Mouse (Mus musculus): ENCODE data around the gene Pacs1. TPM values are rescaled to one million over a fixed set of nuclear protein-coding genes. Genes with fewer than 3 reads are reported as not detected.
"Not testable (repeated sequence)": the region's sequence is repeated elsewhere in the genome, so short reads cannot be mapped to it uniquely, and the experiment has no call there.

Gene Pacs1
- polyA plus RNA-seq, 1 experiment from 2014 or later, result 23.4 TPM

GRCm38 (mm10) chr19:5230110-5230509 lies 42.8 kb downstream of the Pacs1 start:
- Histone ChIP-seq H3K9me3 (ENCODE audit: control insufficient read depth, low read length) (no peaks in the 10 kb centered on the region), H3K27me3 (replicated peaks; ENCODE audit: control insufficient read depth, insufficient read depth, low read length) (no peaks in the 10 kb centered on the region), H3K4me2 (ENCODE audit: low read length) (no peak overlapping the region), H3K4me3 (ENCODE audit: low read depth, low read length) (no peak overlapping the region), H3K36me3 (ENCODE audit: control insufficient read depth, insufficient read depth, low read length) (no peaks in the 10 kb centered on the region), H3K4me1 (replicated peaks; ENCODE audit: control insufficient read depth, insufficient read depth, low read length) (no peaks in the 10 kb centered on the region), H3K9ac (ENCODE audit: low read length) (no peak overlapping the region), H3K27ac (ENCODE audit: low read depth) (no peak overlapping the region)
- 67% methylated on average over 2 of the region's 2 CpGs for WGBS
- ATAC-seq (replicated peaks; ENCODE audit: low FRiP score, low TSS enrichment, low read depth), result no peak
- no peak for DNase-seq (ENCODE audit: low spot score)

- DNase-seq (ENCODE audit: low spot score) (no peak), ATAC-seq (replicated peaks; ENCODE audit: low FRiP score, low TSS enrichment, low read depth) (no peak)
- Histone ChIP-seq H3K9ac (ENCODE audit: low read length) (no peak overlapping the region), H3K4me1 (replicated peaks; ENCODE audit: control insufficient read depth, insufficient read depth, low read length) (0 out of 2 replicates have a peak, but pooled peaks cover 2% of the 10 kb centered on the region), H3K36me3 (ENCODE audit: control insufficient read depth, insufficient read depth, low read length) (no peaks in the 10 kb centered on the region), H3K27me3 (replicated peaks; ENCODE audit: control insufficient read depth, insufficient read depth, low read length) (no peaks in the 10 kb centered on the region), H3K27ac (ENCODE audit: low read depth) (no peak overlapping the region), H3K4me2 (ENCODE audit: low read length) (no peak overlapping the region), H3K9me3 (ENCODE audit: control insufficient read depth, low read length) (no peaks in the 10 kb centered on the region), H3K4me3 (ENCODE audit: low read depth, low read length) (no peak overlapping the region)
- WGBS, result 47% methylated on average over 2 of the region's 2 CpGs
Measured at GRCm38 (mm10) chr19:5224624-5225023, 48.3 kb downstream of the Pacs1 start.

- no peak for ATAC-seq (replicated peaks; ENCODE audit: low FRiP score, low TSS enrichment, low read depth)
- 78% methylated on average over 4 of the region's 4 CpGs for WGBS
- no peak for DNase-seq (ENCODE audit: low spot score)
Measured at GRCm38 (mm10) chr19:5224077-5224476, 48.8 kb downstream of the Pacs1 start.

GRCm38 (mm10) chr19:5221926-5222325 lies 51.0 kb downstream of the Pacs1 start:
- DNase-seq (ENCODE audit: low spot score) (no peak), ATAC-seq (replicated peaks; ENCODE audit: low FRiP score, low TSS enrichment, low read depth) (no peak)
- H3K9me3 ChIP-seq (ENCODE audit: control insufficient read depth, low read length), result no peaks in the 10 kb centered on the region
- H3K27me3 ChIP-seq (replicated peaks; ENCODE audit: control insufficient read depth, insufficient read depth, low read length), result no peaks in the 10 kb centered on the region
- no peak overlapping the region for H3K27ac ChIP-seq (ENCODE audit: low read depth)
- H3K9ac ChIP-seq (ENCODE audit: low read length), result no peak overlapping the region
- 51% methylated on average over 2 of the region's 2 CpGs for WGBS
- no peak overlapping the region for H3K4me3 ChIP-seq (ENCODE audit: low read depth, low read length)
- no peak overlapping the region for H3K4me2 ChIP-seq (ENCODE audit: low read length)
- 0 out of 2 replicates have a peak, but pooled peaks cover 2% of the 10 kb centered on the region for H3K4me1 ChIP-seq (replicated peaks; ENCODE audit: control insufficient read depth, insufficient read depth, low read length)
- no peaks in the 10 kb centered on the region for H3K36me3 ChIP-seq (ENCODE audit: control insufficient read depth, insufficient read depth, low read length)

More at GRCm38 (mm10) chr19:5224077-5224476, 48.8 kb downstream of the Pacs1 start:
- H3K36me3 ChIP-seq (ENCODE audit: control insufficient read depth, insufficient read depth, low read length), result no peaks in the 10 kb centered on the region
- H3K4me1 ChIP-seq (replicated peaks; ENCODE audit: control insufficient read depth, insufficient read depth, low read length), result 0 out of 2 replicates have a peak, but pooled peaks cover 2% of the 10 kb centered on the region
- no peak overlapping the region for H3K9ac ChIP-seq (ENCODE audit: low read length)
- no peaks in the 10 kb centered on the region for H3K9me3 ChIP-seq (ENCODE audit: control insufficient read depth, low read length)
- H3K4me2 ChIP-seq (ENCODE audit: low read length), result no peak overlapping the region
- no peaks in the 10 kb centered on the region for H3K27me3 ChIP-seq (replicated peaks; ENCODE audit: control insufficient read depth, insufficient read depth, low read length)
- H3K4me3 ChIP-seq (ENCODE audit: low read depth, low read length), result no peak overlapping the region
- H3K27ac ChIP-seq (ENCODE audit: low read depth), result no peak overlapping the region

- H3K4me3 ChIP-seq (ENCODE audit: low read depth, low read length); H3K9ac ChIP-seq (ENCODE audit: low read length); H3K27me3 ChIP-seq (replicated peaks; ENCODE audit: control insufficient read depth, insufficient read depth, low read length); ATAC-seq (replicated peaks; ENCODE audit: low FRiP score, low TSS enrichment, low read depth); H3K36me3 ChIP-seq (ENCODE audit: control insufficient read depth, insufficient read depth, low read length); H3K4me2 ChIP-seq (ENCODE audit: low read length); H3K4me1 ChIP-seq (replicated peaks; ENCODE audit: control insufficient read depth, insufficient read depth, low read length); H3K27ac ChIP-seq (ENCODE audit: low read depth); DNase-seq (ENCODE audit: low spot score); H3K9me3 ChIP-seq (ENCODE audit: control insufficient read depth, low read length): not testable (repeated sequence)
- WGBS, result 19% methylated on average over 2 of the region's 2 CpGs
Measured at GRCm38 (mm10) chr19:5221219-5221723, 51.6 kb downstream of the Pacs1 start.

- WGBS, result 92% methylated on average over 3 of the region's 3 CpGs
- Histone ChIP-seq H3K36me3 (ENCODE audit: control insufficient read depth, insufficient read depth, low read length) (no peaks in the 10 kb centered on the region), H3K9me3 (ENCODE audit: control insufficient read depth, low read length) (no peaks in the 10 kb centered on the region)
Measured at GRCm38 (mm10) chr19:5220389-5220788, 52.5 kb downstream of the Pacs1 start.

GRCm38 (mm10) chr19:5201691-5202090 lies 71.2 kb downstream of the Pacs1 start:
- Histone ChIP-seq H3K27me3 (replicated peaks; ENCODE audit: control insufficient read depth, insufficient read depth, low read length) (no peaks in the 10 kb centered on the region), H3K36me3 (ENCODE audit: control insufficient read depth, insufficient read depth, low read length) (no peaks in the 10 kb centered on the region), H3K9ac (ENCODE audit: low read length) (no peak overlapping the region), H3K4me1 (replicated peaks; ENCODE audit: control insufficient read depth, insufficient read depth, low read length) (no peaks in the 10 kb centered on the region), H3K9me3 (ENCODE audit: control insufficient read depth, low read length) (no peaks in the 10 kb centered on the region), H3K4me2 (ENCODE audit: low read length) (no peak overlapping the region), H3K4me3 (ENCODE audit: low read depth, low read length) (no peak overlapping the region), H3K27ac (ENCODE audit: low read depth) (no peak overlapping the region)
- WGBS, result 90% methylated on average over 2 of the region's 2 CpGs
- ATAC-seq (replicated peaks; ENCODE audit: low FRiP score, low TSS enrichment, low read depth) (no peak), DNase-seq (ENCODE audit: low spot score) (no peak)

More at GRCm38 (mm10) chr19:5220389-5220788, 52.5 kb downstream of the Pacs1 start:
- Histone ChIP-seq H3K4me1 (replicated peaks; ENCODE audit: control insufficient read depth, insufficient read depth, low read length) (0 out of 2 replicates have a peak, but pooled peaks cover 2% of the 10 kb centered on the region), H3K4me2 (ENCODE audit: low read length) (no peak overlapping the region), H3K9ac (ENCODE audit: low read length) (no peak overlapping the region), H3K27me3 (replicated peaks; ENCODE audit: control insufficient read depth, insufficient read depth, low read length) (no peaks in the 10 kb centered on the region), H3K27ac (ENCODE audit: low read depth) (no peak overlapping the region), H3K4me3 (ENCODE audit: low read depth, low read length) (no peak overlapping the region)
- no peak for ATAC-seq (replicated peaks; ENCODE audit: low FRiP score, low TSS enrichment, low read depth)
- DNase-seq (ENCODE audit: low spot score), result no peak

GRCm38 (mm10) chr19:5200617-5201016 lies 72.3 kb downstream of the Pacs1 start:
- H3K9me3 ChIP-seq (ENCODE audit: control insufficient read depth, low read length); ATAC-seq (replicated peaks; ENCODE audit: low FRiP score, low TSS enrichment, low read depth); DNase-seq (ENCODE audit: low spot score); H3K9ac ChIP-seq (ENCODE audit: low read length); H3K4me3 ChIP-seq (ENCODE audit: low read depth, low read length); H3K4me2 ChIP-seq (ENCODE audit: low read length); H3K27me3 ChIP-seq (replicated peaks; ENCODE audit: control insufficient read depth, insufficient read depth, low read length); H3K36me3 ChIP-seq (ENCODE audit: control insufficient read depth, insufficient read depth, low read length); H3K4me1 ChIP-seq (replicated peaks; ENCODE audit: control insufficient read depth, insufficient read depth, low read length); H3K27ac ChIP-seq (ENCODE audit: low read depth): not testable (repeated sequence)
- 87% methylated on average over 4 of the region's 4 CpGs for WGBS

- DNase-seq (ENCODE audit: low spot score) (no peak), ATAC-seq (replicated peaks; ENCODE audit: low FRiP score, low TSS enrichment, low read depth) (no peak)
- Histone ChIP-seq H3K9me3 (ENCODE audit: control insufficient read depth, low read length) (no peaks in the 10 kb centered on the region), H3K36me3 (ENCODE audit: control insufficient read depth, insufficient read depth, low read length) (no peaks in the 10 kb centered on the region), H3K4me2 (ENCODE audit: low read length) (no peak overlapping the region), H3K27ac (ENCODE audit: low read depth) (no peak overlapping the region), H3K4me3 (ENCODE audit: low read depth, low read length) (no peak overlapping the region), H3K27me3 (replicated peaks; ENCODE audit: control insufficient read depth, insufficient read depth, low read length) (no peaks in the 10 kb centered on the region), H3K9ac (ENCODE audit: low read length) (no peak overlapping the region), H3K4me1 (replicated peaks; ENCODE audit: control insufficient read depth, insufficient read depth, low read length) (no peaks in the 10 kb centered on the region)
- 81% methylated on average over 3 of the region's 3 CpGs for WGBS
Measured at GRCm38 (mm10) chr19:5198553-5198952, 74.4 kb downstream of the Pacs1 start.

All from intestine, embryonic 14.5 days (tissue).